Mouse (Mus musculus): Measurements from ENCODE around the gene Slc7a15. TPM values are rescaled to one million over a fixed set of nuclear protein-coding genes. Genes with fewer than 3 reads are reported as not detected.

Gene Slc7a15
- polyA plus RNA-seq, 1 experiment from 2014 or later: not detected

GRCm38 (mm10) chr12:8498148-8498571 lies 100.7 kb downstream of the Slc7a15 start:
- no peak for ATAC-seq (replicated peaks; ENCODE audit: low FRiP score)
- no peaks in the 10 kb centered on the region for H3K27me3 ChIP-seq (ENCODE audit: control insufficient read depth, insufficient read depth, low read length)
- H3K9me3 ChIP-seq (ENCODE audit: control insufficient read depth, low read length): no peaks in the 10 kb centered on the region
- peak overlapping the region; percentile 95 for H3K4me2 ChIP-seq (ENCODE audit: low read depth, low read length, severe bottlenecking)
- 12% methylated on average over 8 of the region's 8 CpGs for WGBS
- H3K27ac ChIP-seq (ENCODE audit: low read depth, low read length): no peak overlapping the region; the same call in 1 of the 2 replicates
- H3K4me3 ChIP-seq (ENCODE audit: low read depth, low read length): peak overlapping the region; percentile 83
- H3K4me1 ChIP-seq (replicated peaks; ENCODE audit: control insufficient read depth, insufficient read depth, low read length): peaks cover 12% of the 10 kb centered on the region; the same call in 1 of the 2 replicates
- no peaks in the 10 kb centered on the region for H3K36me3 ChIP-seq (ENCODE audit: control insufficient read depth, insufficient read depth, low read length)
- peak overlapping the region; percentile 97 for H3K9ac ChIP-seq (ENCODE audit: low read length)
- peak; percentile 64 for DNase-seq (ENCODE audit: low spot score)

- ATAC-seq (replicated peaks; ENCODE audit: low FRiP score): no peak
- WGBS: 21% methylated on average over 2 of the region's 2 CpGs
- no peak overlapping the region for H3K9ac ChIP-seq (ENCODE audit: low read length)
- no peak overlapping the region; the same call in 1 of the 2 replicates for H3K4me3 ChIP-seq (ENCODE audit: low read depth, low read length)
- no peak overlapping the region for H3K27ac ChIP-seq (ENCODE audit: low read depth, low read length)
- no peaks in the 10 kb centered on the region for H3K9me3 ChIP-seq (ENCODE audit: control insufficient read depth, low read length)
- H3K4me1 ChIP-seq (replicated peaks; ENCODE audit: control insufficient read depth, insufficient read depth, low read length): peaks cover 12% of the 10 kb centered on the region; the same call in 1 of the 2 replicates
- H3K4me2 ChIP-seq (ENCODE audit: low read depth, low read length, severe bottlenecking): peak overlapping the region; percentile 95; the same call in 1 of the 2 replicates
- H3K36me3 ChIP-seq (ENCODE audit: control insufficient read depth, insufficient read depth, low read length): no peaks in the 10 kb centered on the region
- H3K27me3 ChIP-seq (ENCODE audit: control insufficient read depth, insufficient read depth, low read length): no peaks in the 10 kb centered on the region
- no peak for DNase-seq (ENCODE audit: low spot score)
These were observed 101.6 kb downstream of the Slc7a15 start for GRCm38 (mm10) chr12:8497314-8497706.

GRCm38 (mm10) chr12:8496679-8497313 lies 102.1 kb downstream of the Slc7a15 start:
- ATAC-seq (replicated peaks; ENCODE audit: low FRiP score) (no peak), DNase-seq (ENCODE audit: low spot score) (no peak)
- Histone ChIP-seq H3K9ac (ENCODE audit: low read length) (no peak overlapping the region), H3K27ac (ENCODE audit: low read depth, low read length) (no peak overlapping the region), H3K36me3 (ENCODE audit: control insufficient read depth, insufficient read depth, low read length) (no peaks in the 10 kb centered on the region), H3K4me3 (ENCODE audit: low read depth, low read length) (no peak overlapping the region), H3K9me3 (ENCODE audit: control insufficient read depth, low read length) (no peaks in the 10 kb centered on the region), H3K27me3 (ENCODE audit: control insufficient read depth, insufficient read depth, low read length) (no peaks in the 10 kb centered on the region), H3K4me2 (ENCODE audit: low read depth, low read length, severe bottlenecking) (peak overlapping the region; percentile 16; the same call in 1 of the 2 replicates), H3K4me1 (replicated peaks; ENCODE audit: control insufficient read depth, insufficient read depth, low read length) (peaks cover 12% of the 10 kb centered on the region; the same call in 1 of the 2 replicates)
- 37% methylated on average over 2 of the region's 2 CpGs for WGBS

- H3K4me3 ChIP-seq (ENCODE audit: low read depth, low read length): no peak overlapping the region
These were observed 102.8 kb downstream of the Slc7a15 start for GRCm38 (mm10) chr12:8495881-8496678.

GRCm38 (mm10) chr12:8494675-8495074 lies 104.2 kb downstream of the Slc7a15 start:
- Histone ChIP-seq H3K36me3 (ENCODE audit: control insufficient read depth, insufficient read depth, low read length) (no peaks in the 10 kb centered on the region), H3K4me2 (ENCODE audit: low read depth, low read length, severe bottlenecking) (no peak overlapping the region), H3K27ac (ENCODE audit: low read depth, low read length) (no peak overlapping the region), H3K4me3 (ENCODE audit: low read depth, low read length) (no peak overlapping the region), H3K9ac (ENCODE audit: low read length) (no peak overlapping the region), H3K4me1 (replicated peaks; ENCODE audit: control insufficient read depth, insufficient read depth, low read length) (peaks cover 7% of the 10 kb centered on the region; the same call in 1 of the 2 replicates), H3K9me3 (ENCODE audit: control insufficient read depth, low read length) (no peaks in the 10 kb centered on the region), H3K27me3 (ENCODE audit: control insufficient read depth, insufficient read depth, low read length) (no peaks in the 10 kb centered on the region)
- DNase-seq (ENCODE audit: low spot score) (no peak), ATAC-seq (replicated peaks; ENCODE audit: low FRiP score) (no peak)
- 84% methylated on average over 3 of the region's 3 CpGs for whole genome bisulfite sequencing

More at GRCm38 (mm10) chr12:8495881-8496678, 102.8 kb downstream of the Slc7a15 start:
- ATAC-seq (replicated peaks; ENCODE audit: low FRiP score): no peak
- Histone ChIP-seq H3K27me3 (ENCODE audit: control insufficient read depth, insufficient read depth, low read length) (no peaks in the 10 kb centered on the region), H3K36me3 (ENCODE audit: control insufficient read depth, insufficient read depth, low read length) (no peaks in the 10 kb centered on the region), H3K27ac (ENCODE audit: low read depth, low read length) (no peak overlapping the region), H3K4me1 (replicated peaks; ENCODE audit: control insufficient read depth, insufficient read depth, low read length) (peaks cover 12% of the 10 kb centered on the region; the same call in 1 of the 2 replicates), H3K9me3 (ENCODE audit: control insufficient read depth, low read length) (no peaks in the 10 kb centered on the region), H3K4me2 (ENCODE audit: low read depth, low read length, severe bottlenecking) (no peak overlapping the region), H3K9ac (ENCODE audit: low read length) (no peak overlapping the region)
- WGBS: 37% methylated on average over 15 of the region's 15 CpGs
- DNase-seq (ENCODE audit: low spot score): peak; percentile 56

GRCm38 (mm10) chr12:8493386-8493785 lies 105.5 kb downstream of the Slc7a15 start:
- no peaks in the 10 kb centered on the region for H3K27me3 ChIP-seq (ENCODE audit: control insufficient read depth, insufficient read depth, low read length)
- WGBS: 63% methylated on average over 3 of the region's 3 CpGs
- H3K9me3 ChIP-seq (ENCODE audit: control insufficient read depth, low read length): no peaks in the 10 kb centered on the region
- DNase-seq (ENCODE audit: low spot score) (no peak), ATAC-seq (replicated peaks; ENCODE audit: low FRiP score) (no peak)
- peaks cover 6% of the 10 kb centered on the region; the same call in 1 of the 2 replicates for H3K4me1 ChIP-seq (replicated peaks; ENCODE audit: control insufficient read depth, insufficient read depth, low read length)
- H3K4me3 ChIP-seq (ENCODE audit: low read depth, low read length): no peak overlapping the region
- no peak overlapping the region for H3K4me2 ChIP-seq (ENCODE audit: low read depth, low read length, severe bottlenecking)
- no peak overlapping the region for H3K9ac ChIP-seq (ENCODE audit: low read length)
- no peak overlapping the region for H3K27ac ChIP-seq (ENCODE audit: low read depth, low read length)
- no peaks in the 10 kb centered on the region for H3K36me3 ChIP-seq (ENCODE audit: control insufficient read depth, insufficient read depth, low read length)

GRCm38 (mm10) chr12:8489098-8489497 lies 109.8 kb downstream of the Slc7a15 start:
- H3K9me3 ChIP-seq (ENCODE audit: control insufficient read depth, low read length): no peaks in the 10 kb centered on the region
- H3K4me1 ChIP-seq (replicated peaks; ENCODE audit: control insufficient read depth, insufficient read depth, low read length): no peaks in the 10 kb centered on the region
- H3K36me3 ChIP-seq (ENCODE audit: control insufficient read depth, insufficient read depth, low read length): no peaks in the 10 kb centered on the region
- no peak overlapping the region for H3K9ac ChIP-seq (ENCODE audit: low read length)
- no peak for DNase-seq (ENCODE audit: low spot score)
- WGBS: 69% methylated on average over 4 of the region's 4 CpGs
- no peak overlapping the region for H3K4me3 ChIP-seq (ENCODE audit: low read depth, low read length)
- ATAC-seq (replicated peaks; ENCODE audit: low FRiP score): no peak
- H3K27ac ChIP-seq (ENCODE audit: low read depth, low read length): no peak overlapping the region
- H3K4me2 ChIP-seq (ENCODE audit: low read depth, low read length, severe bottlenecking): no peak overlapping the region
- H3K27me3 ChIP-seq (ENCODE audit: control insufficient read depth, insufficient read depth, low read length): no peaks in the 10 kb centered on the region

GRCm38 (mm10) chr12:8488652-8488980 lies 110.2 kb downstream of the Slc7a15 start:
- Histone ChIP-seq H3K4me3 (ENCODE audit: low read depth, low read length) (no peak overlapping the region), H3K4me1 (replicated peaks; ENCODE audit: control insufficient read depth, insufficient read depth, low read length) (no peaks in the 10 kb centered on the region), H3K27ac (ENCODE audit: low read depth, low read length) (no peak overlapping the region), H3K27me3 (ENCODE audit: control insufficient read depth, insufficient read depth, low read length) (no peaks in the 10 kb centered on the region), H3K36me3 (ENCODE audit: control insufficient read depth, insufficient read depth, low read length) (no peaks in the 10 kb centered on the region), H3K9me3 (ENCODE audit: control insufficient read depth, low read length) (no peaks in the 10 kb centered on the region), H3K9ac (ENCODE audit: low read length) (no peak overlapping the region), H3K4me2 (ENCODE audit: low read depth, low read length, severe bottlenecking) (no peak overlapping the region)
- no peak for DNase-seq (ENCODE audit: low spot score)
- WGBS: 88% methylated on average over 4 of the region's 4 CpGs
- no peak for ATAC-seq (replicated peaks; ENCODE audit: low FRiP score)
